Comparison of ENCODE assay signal across 8 mouse cellular contexts in the genomic region with DNA sequence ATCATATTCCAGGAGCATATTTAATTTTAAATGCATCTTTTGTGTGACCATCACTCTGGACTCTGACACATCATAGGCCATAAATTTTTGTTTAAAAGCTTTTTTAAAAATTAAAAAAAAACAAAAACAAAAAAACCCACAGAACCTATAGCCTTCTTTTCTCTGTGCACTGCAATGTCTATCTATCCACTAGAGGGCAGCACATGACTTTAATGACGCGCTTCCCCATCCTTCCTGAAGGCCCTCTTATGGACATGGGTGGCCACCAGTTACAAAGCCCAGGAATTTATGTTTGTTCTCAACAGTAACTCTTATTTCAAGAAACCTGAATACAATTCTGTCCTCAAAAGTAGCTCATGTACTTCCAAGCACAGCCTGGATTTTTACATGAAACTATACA. TPM values are rescaled to one million over a fixed set of nuclear protein-coding genes. Genes with fewer than 3 reads are reported as not detected.
DNase-seq lines count a peak whose midpoint lies in the region; ATAC-seq lines count a peak whose summit lies in the region.

No protein-coding gene starts in this region.

- H3K4me2 ChIP-seq in hindbrain, embryonic 14.5 days (replicated peaks), result no peak overlapping the region
- no peak overlapping the region for H3K4me2 ChIP-seq in midbrain, embryonic 12.5 days (replicated peaks)

- ATAC-seq in hindbrain, embryonic 14.5 days (ENCODE audit: low FRiP score), result no peak
- ATAC-seq in midbrain, embryonic 12.5 days (ENCODE audit: low FRiP score, low read depth), result peak; percentile 58

- WGBS in embryonic facial prominence, embryonic 10.5 days, result 5% methylated on average over 2 of the region's 2 CpGs
- WGBS in hindbrain, embryonic 14.5 days, result 7% methylated on average over 2 of the region's 2 CpGs
- WGBS in midbrain, embryonic 12.5 days, result 1% methylated on average over 2 of the region's 2 CpGs

- H3K36me3 ChIP-seq in embryonic facial prominence, embryonic 10.5 days (replicated peaks), result no peaks in the 10 kb centered on the region
- H3K36me3 ChIP-seq in hindbrain, embryonic 14.5 days (replicated peaks; ENCODE audit: control insufficient read depth, insufficient read depth), result no peaks in the 10 kb centered on the region
- no peaks in the 10 kb centered on the region for H3K36me3 ChIP-seq in midbrain, embryonic 12.5 days

- H3K27ac ChIP-seq in embryonic facial prominence, embryonic 10.5 days (replicated peaks), result no peak overlapping the region
- no peak overlapping the region for H3K27ac ChIP-seq in hindbrain, embryonic 14.5 days
- H3K27ac ChIP-seq in midbrain, embryonic 12.5 days (replicated peaks), result no peak overlapping the region

- H3K4me1 ChIP-seq in embryonic facial prominence, embryonic 10.5 days, result peaks cover 16% of the 10 kb centered on the region
- H3K4me1 ChIP-seq in hindbrain, embryonic 14.5 days (replicated peaks; ENCODE audit: control insufficient read depth, insufficient read depth, low read length), result no peaks in the 10 kb centered on the region
- H3K4me1 ChIP-seq in midbrain, embryonic 12.5 days, result no peaks in the 10 kb centered on the region

- no peak overlapping the region for H3K9ac ChIP-seq in hindbrain, embryonic 14.5 days
- H3K9ac ChIP-seq in midbrain, embryonic 12.5 days (replicated peaks), result no peak overlapping the region

- no peaks in the 10 kb centered on the region for H3K27me3 ChIP-seq in embryonic facial prominence, embryonic 10.5 days (replicated peaks; ENCODE audit: low read depth, poor library complexity, severe bottlenecking)
- H3K27me3 ChIP-seq in hindbrain, embryonic 14.5 days (ENCODE audit: control insufficient read depth, insufficient read depth, low read length), result no peaks in the 10 kb centered on the region
- H3K27me3 ChIP-seq in midbrain, embryonic 12.5 days, result no peaks in the 10 kb centered on the region

- no peak overlapping the region for H3K4me3 ChIP-seq in embryonic facial prominence, embryonic 10.5 days
- H3K4me3 ChIP-seq in hindbrain, embryonic 14.5 days (replicated peaks; ENCODE audit: low read length), result no peak overlapping the region
- H3K4me3 ChIP-seq in midbrain, embryonic 12.5 days, result no peak overlapping the region

- H3K9me3 ChIP-seq in embryonic facial prominence, embryonic 10.5 days, result no peaks in the 10 kb centered on the region
- H3K9me3 ChIP-seq in hindbrain, embryonic 14.5 days (ENCODE audit: control insufficient read depth, low read length), result no peaks in the 10 kb centered on the region
- no peaks in the 10 kb centered on the region for H3K9me3 ChIP-seq in midbrain, embryonic 12.5 days

- DNase-seq in right cerebral cortex, adult 18-20 months, result peak; percentile 64
- DNase-seq in right cerebral cortex, postnatal 36 days (ENCODE audit: low spot score in 2 of 2), result no peak
- DNase-seq in adrenal gland, postnatal 25 days, result peak; percentile 13
- DNase-seq in embryonic facial prominence, embryonic 10.5 days (ENCODE audit: low spot score), result peak; percentile 61
- DNase-seq in hindbrain, embryonic 14.5 days (ENCODE audit: low spot score), result peak; percentile 88
- DNase-seq in layer of hippocampus, postnatal 10 days (ENCODE audit: low spot score in 2 of 2), result peak; percentile 42 to 58
- peak; percentile 29 for DNase-seq in telencephalon, adult 2 months (ENCODE audit: low read depth, low spot score)

RNA-seq across cellular contexts. Expression of a gene that starts 8.5 kb away (rescaled TPM):
- not detected in 2 replicates for total RNA-seq in adrenal gland, postnatal 25 days (2021)
- 0.91 and 0.97 TPM in 2 replicates for polyA plus RNA-seq in embryonic facial prominence, embryonic 10.5 days (2016; fragmentation: Nextera tagmentation; extraction: Ambion mirVana)
- polyA plus RNA-seq in hindbrain, embryonic 14.5 days (2014; fragmentation: Nextera tagmentation; extraction: Ambion mirVana), result 3.7 and 4.5 TPM in 2 replicates
- 1 to 10 TPM; 1.1 to 1.3 TPM for total RNA-seq in layer of hippocampus, postnatal 10 days (2021)
- not detected in 2 replicates for polyA plus RNA-seq in midbrain, embryonic 12.5 days (2016; fragmentation: Nextera tagmentation; extraction: Ambion mirVana)

RNA-seq across cellular contexts. Expression of a gene that starts 39.7 kb away (rescaled TPM):
- total RNA-seq in adrenal gland, postnatal 25 days (2021), result not detected in 2 replicates
- polyA plus RNA-seq in embryonic facial prominence, embryonic 10.5 days (2016; fragmentation: Nextera tagmentation; extraction: Ambion mirVana), result 0.30 TPM in 1 of 2 replicates, not detected in the other
- 0.51 TPM in 1 of 2 replicates, not detected in the other for polyA plus RNA-seq in hindbrain, embryonic 14.5 days (2014; fragmentation: Nextera tagmentation; extraction: Ambion mirVana)
- total RNA-seq in layer of hippocampus, postnatal 10 days (2021), result not detected
- not detected in 2 replicates for polyA plus RNA-seq in midbrain, embryonic 12.5 days (2016; fragmentation: Nextera tagmentation; extraction: Ambion mirVana)

Comparison
In these comparisons a context has a peak if more than half of its experiments do, and no peak if none do; other contexts are left out.
1. DNase-seq: peak in right cerebral cortex, adult 18-20 months (single experiment), adrenal gland, postnatal 25 days (single experiment), embryonic facial prominence, embryonic 10.5 days (single experiment), hindbrain, embryonic 14.5 days (single experiment), layer of hippocampus, postnatal 10 days (2 of 2) and telencephalon, adult 2 months (single experiment); none in right cerebral cortex, postnatal 36 days (0 of 2).